Mouse (Mus musculus) midbrain, embryonic 14.5 days (tissue): ENCODE results near the gene Polr2c. TPM values are rescaled to one million over a fixed set of nuclear protein-coding genes. Genes with fewer than 3 reads are reported as not detected.

Experiments used
- ATAC-seq: fragments of 200-750 bp; cut with Nextera tagmentation; 2 replicates; pipeline ENCODE4 v1.8.0; 2017; ENCODE audit warnings: moderate number of reproducible peaks, moderate library complexity; ENCODE audit not compliant: low FRiP score, low TSS enrichment
- DNase-seq: peaks from one replicate; pipeline ENCODE4 v3.0.0-alpha.2; 2015
- H3K27ac ChIP-seq: fragments of 300-500 bp; sonication (generic); replicated peaks from 2 replicates; pipeline ENCODE4 v1.5.1; 2014; ENCODE audit warnings: mild to moderate bottlenecking, low read depth, low read length, moderate library complexity
- H3K27me3 ChIP-seq: fragments of 300-500 bp; sonication (generic); 2 replicates; pipeline ENCODE4 v1.6.1; 2014; ENCODE audit warnings: low read length, control low read depth, mixed read lengths; ENCODE audit not compliant: control insufficient read depth, insufficient read depth
- H3K36me3 ChIP-seq: fragments of 300-500 bp; sonication (generic); 2 replicates; pipeline ENCODE4 v1.6.1; 2014; ENCODE audit warnings: low read length, control low read depth; ENCODE audit not compliant: control insufficient read depth, insufficient read depth
- H3K4me1 ChIP-seq: fragments of 300-500 bp; sonication (generic); 2 replicates; pipeline ENCODE4 v1.6.1; 2014; ENCODE audit warnings: mild to moderate bottlenecking, antibody characterized with exemption, low read length, control low read depth; ENCODE audit not compliant: control insufficient read depth, insufficient read depth
- H3K4me2 ChIP-seq: fragments of 300-500 bp; sonication (generic); 2 replicates; pipeline ENCODE4 v1.6.1; 2014; ENCODE audit warnings: mild to moderate bottlenecking, low read length, moderate library complexity
- H3K4me3 ChIP-seq: fragments of 300-500 bp; sonication (generic); replicated peaks from 2 replicates; pipeline ENCODE4 v1.5.1; 2014; ENCODE audit warnings: low read depth, low read length
- H3K9ac ChIP-seq: fragments of 300-500 bp; sonication (generic); replicated peaks from 2 replicates; pipeline ENCODE4 v1.6.1; 2014; ENCODE audit warnings: mild to moderate bottlenecking, low read length, moderate library complexity
- H3K9me3 ChIP-seq: fragments of 300-500 bp; sonication (generic); 2 replicates; pipeline ENCODE4 v1.6.1; 2016; ENCODE audit warnings: low read length, control low read depth, mixed read lengths; ENCODE audit not compliant: control insufficient read depth
- WGBS: fragments of 180-500 bp; shearing (Covaris S2); extraction: QIAGEN DNeasy Blood & Tissue Kit; methylation state at CpG from one replicate; pipeline ENCODE4 v1.1.7; 2014; 5-methylcytosine and 5-hydroxymethylcytosine counted together
- polyA plus RNA-seq: library from polyadenylated mRNA; unstranded; fragments of >200 nt; fragmentation: Nextera tagmentation; extraction: Ambion mirVana; gene quantifications from 2 replicates; pipeline ENCODE4 v1.2.1, GENCODE M21; 2014

The Polr2c gene
- polyA plus RNA-seq, 1 experiment from 2014 or later: 117 TPM

- ATAC-seq: no peak
- Histone ChIP-seq H3K27me3 (no peaks in the 10 kb centered on the region), H3K4me2 (no peak overlapping the region), H3K4me1 (peaks cover 4% of the 10 kb centered on the region; the same call in 1 of the 2 replicates), H3K36me3 (no peaks in the 10 kb centered on the region), H3K4me3 (no peak overlapping the region), H3K27ac (no peak overlapping the region), H3K9me3 (no peaks in the 10 kb centered on the region), H3K9ac (no peak overlapping the region)
- 81% methylated on average over 4 of the region's 4 CpGs for WGBS
- no peak for DNase-seq
These were observed 23.5 kb downstream of the Polr2c start for GRCm38 (mm10) chr8:94880742-94881141.

DNA sequence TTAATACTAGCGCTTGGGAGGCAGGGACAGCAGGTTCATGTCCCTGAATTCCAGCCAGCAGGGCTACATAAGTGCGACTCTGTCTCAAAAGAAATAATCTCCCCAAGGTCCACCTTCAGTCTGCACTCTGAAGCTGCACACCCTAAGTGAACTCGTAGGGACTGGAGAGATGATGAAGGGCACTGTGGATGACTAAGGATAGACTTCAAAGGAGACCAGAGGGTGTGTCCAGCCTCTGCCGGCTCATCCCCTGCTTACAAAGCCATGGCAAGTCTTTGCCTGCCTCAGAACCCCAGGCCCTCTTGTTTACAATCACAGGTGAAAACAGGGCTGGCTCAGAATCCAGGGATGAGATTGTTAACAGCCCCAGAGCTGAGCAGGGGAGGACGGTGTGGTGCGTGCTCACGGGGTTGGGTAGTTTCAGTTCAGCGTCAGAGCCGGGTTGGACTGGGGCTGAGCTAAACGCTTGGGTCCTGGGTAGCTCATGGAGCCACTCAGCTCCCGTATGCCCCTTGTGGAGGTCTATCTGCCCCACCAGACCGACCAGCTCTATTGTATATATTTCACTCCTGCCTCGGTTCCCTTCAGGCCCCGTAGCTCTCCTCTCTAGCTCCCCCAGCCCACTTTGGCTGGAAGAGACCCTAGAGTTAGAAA lies 31.3 kb downstream of the Polr2c start:
- ATAC-seq (no peak), DNase-seq (no peak)
- Histone ChIP-seq H3K36me3 (no peaks in the 10 kb centered on the region), H3K4me1 (no peaks in the 10 kb centered on the region), H3K4me3 (no peak overlapping the region), H3K27me3 (no peaks in the 10 kb centered on the region), H3K27ac (no peak overlapping the region), H3K4me2 (no peak overlapping the region), H3K9ac (no peak overlapping the region), H3K9me3 (no peaks in the 10 kb centered on the region)
- WGBS: 35% methylated on average over 14 of the region's 14 CpGs

DNA sequence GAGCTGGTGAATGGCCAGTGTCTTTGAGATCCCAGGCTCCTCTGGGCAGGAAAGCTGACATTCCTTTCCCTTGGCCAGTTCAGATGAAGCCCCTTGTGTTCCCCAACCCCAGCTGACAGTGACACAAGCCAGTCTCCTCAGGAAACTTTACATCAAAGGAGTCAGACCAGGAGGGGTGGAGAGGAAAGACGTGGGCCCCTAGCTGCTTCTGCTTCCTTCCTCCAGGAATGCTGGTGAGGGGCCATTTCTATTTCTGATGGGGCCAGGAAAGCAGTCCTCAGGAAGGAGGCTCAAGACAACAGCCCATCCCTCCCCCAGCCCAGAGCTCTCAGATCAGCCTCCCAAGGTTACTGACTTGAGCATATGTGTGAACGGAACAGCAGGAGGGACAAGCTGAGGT lies 35.7 kb downstream of the Polr2c start:
- ATAC-seq: no peak
- 56% methylated on average over 2 of the region's 2 CpGs for WGBS

DNA sequence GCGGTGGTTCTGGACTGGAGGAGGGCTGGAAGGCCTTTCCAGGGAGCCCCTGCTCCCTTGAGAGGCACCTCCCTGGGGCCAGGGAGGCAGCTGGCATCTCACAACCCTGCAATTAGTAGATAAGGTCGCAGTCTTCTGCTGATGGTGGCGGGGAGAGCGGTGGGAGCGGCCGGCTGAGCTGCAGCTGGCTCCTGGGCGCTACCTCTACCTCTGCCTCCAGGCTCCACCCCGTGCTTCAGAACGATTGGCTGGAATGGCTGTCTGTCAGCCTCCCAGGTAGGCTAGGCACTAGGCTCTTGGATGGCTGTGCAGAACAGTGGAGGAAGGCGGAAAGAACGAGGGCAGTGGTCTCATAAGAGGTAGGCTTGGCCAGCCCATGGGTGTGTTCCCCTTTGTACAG lies 42.0 kb downstream of the Polr2c start:
- Histone ChIP-seq H3K4me1 (no peaks in the 10 kb centered on the region), H3K4me3 (no peak overlapping the region), H3K9ac (no peak overlapping the region), H3K36me3 (no peaks in the 10 kb centered on the region), H3K9me3 (no peaks in the 10 kb centered on the region), H3K4me2 (no peak overlapping the region), H3K27ac (no peak overlapping the region), H3K27me3 (no peaks in the 10 kb centered on the region)
- WGBS: 19% methylated on average over 11 of the region's 11 CpGs
- DNase-seq (peak; percentile 45), ATAC-seq (no peak)

More for the DNA sequence above, 35.7 kb downstream of the Polr2c start:
- no peak for DNase-seq
- Histone ChIP-seq H3K9ac (no peak overlapping the region), H3K4me1 (no peaks in the 10 kb centered on the region), H3K27me3 (no peaks in the 10 kb centered on the region), H3K36me3 (no peaks in the 10 kb centered on the region), H3K9me3 (no peaks in the 10 kb centered on the region), H3K4me2 (no peak overlapping the region), H3K4me3 (no peak overlapping the region), H3K27ac (no peak overlapping the region)

DNA sequence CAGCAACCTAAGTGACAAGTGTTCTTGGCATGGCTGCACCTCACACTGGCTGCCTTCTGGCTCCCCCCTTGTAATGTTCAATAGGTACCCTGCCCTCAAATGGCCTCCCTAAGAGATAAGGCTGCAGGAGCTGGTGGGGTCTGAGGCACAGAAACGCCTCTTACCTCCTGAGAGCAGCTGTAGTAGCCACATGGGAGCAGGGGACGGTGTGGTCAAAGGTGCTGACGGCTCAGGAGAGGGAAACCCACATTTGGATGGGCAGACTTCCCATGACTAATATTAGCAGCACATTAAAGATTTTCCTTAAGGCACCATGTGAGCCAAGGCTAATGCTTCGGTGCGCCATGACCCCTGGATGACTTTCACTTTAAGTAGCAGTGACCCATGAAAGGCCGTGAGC lies 43.4 kb downstream of the Polr2c start:
- DNase-seq: no peak
- Histone ChIP-seq H3K27ac (no peak overlapping the region), H3K4me3 (no peak overlapping the region), H3K9me3 (no peaks in the 10 kb centered on the region), H3K4me1 (no peaks in the 10 kb centered on the region), H3K9ac (no peak overlapping the region), H3K36me3 (no peaks in the 10 kb centered on the region), H3K4me2 (no peak overlapping the region), H3K27me3 (no peaks in the 10 kb centered on the region)
- ATAC-seq: no peak
- 13% methylated on average over 6 of the region's 6 CpGs for WGBS

- DNase-seq: no peak
- Histone ChIP-seq H3K4me2 (no peak overlapping the region), H3K9ac (no peak overlapping the region), H3K36me3 (no peaks in the 10 kb centered on the region), H3K4me1 (no peaks in the 10 kb centered on the region), H3K4me3 (no peak overlapping the region), H3K27me3 (no peaks in the 10 kb centered on the region), H3K27ac (no peak overlapping the region), H3K9me3 (no peaks in the 10 kb centered on the region)
- 25% methylated on average over 5 of the region's 5 CpGs for WGBS
- ATAC-seq: no peak
These were observed 43.8 kb downstream of the Polr2c start for GRCm38 (mm10) chr8:94901031-94901430.

DNA sequence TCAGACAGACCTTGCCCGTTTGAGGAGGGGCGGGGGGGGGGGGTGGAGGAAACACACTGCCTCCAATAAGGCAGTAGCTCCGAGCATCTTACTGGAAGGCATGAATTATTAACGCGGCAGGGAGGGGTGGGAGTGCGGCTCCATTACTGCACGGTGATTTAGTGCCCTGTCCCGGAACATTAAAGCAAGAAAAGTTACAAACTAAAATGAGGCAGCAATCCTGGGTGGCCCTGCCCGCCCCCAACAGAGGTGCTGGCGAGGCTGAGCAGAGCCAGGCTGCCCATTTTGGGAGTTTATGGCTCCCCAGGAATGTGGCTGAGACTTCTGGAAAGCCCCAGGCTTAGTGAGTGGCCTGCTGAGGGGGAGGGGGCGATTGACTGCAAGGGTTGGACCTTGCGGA lies 46.5 kb downstream of the Polr2c start:
- 59% methylated on average over 12 of the region's 12 CpGs for WGBS

DNA sequence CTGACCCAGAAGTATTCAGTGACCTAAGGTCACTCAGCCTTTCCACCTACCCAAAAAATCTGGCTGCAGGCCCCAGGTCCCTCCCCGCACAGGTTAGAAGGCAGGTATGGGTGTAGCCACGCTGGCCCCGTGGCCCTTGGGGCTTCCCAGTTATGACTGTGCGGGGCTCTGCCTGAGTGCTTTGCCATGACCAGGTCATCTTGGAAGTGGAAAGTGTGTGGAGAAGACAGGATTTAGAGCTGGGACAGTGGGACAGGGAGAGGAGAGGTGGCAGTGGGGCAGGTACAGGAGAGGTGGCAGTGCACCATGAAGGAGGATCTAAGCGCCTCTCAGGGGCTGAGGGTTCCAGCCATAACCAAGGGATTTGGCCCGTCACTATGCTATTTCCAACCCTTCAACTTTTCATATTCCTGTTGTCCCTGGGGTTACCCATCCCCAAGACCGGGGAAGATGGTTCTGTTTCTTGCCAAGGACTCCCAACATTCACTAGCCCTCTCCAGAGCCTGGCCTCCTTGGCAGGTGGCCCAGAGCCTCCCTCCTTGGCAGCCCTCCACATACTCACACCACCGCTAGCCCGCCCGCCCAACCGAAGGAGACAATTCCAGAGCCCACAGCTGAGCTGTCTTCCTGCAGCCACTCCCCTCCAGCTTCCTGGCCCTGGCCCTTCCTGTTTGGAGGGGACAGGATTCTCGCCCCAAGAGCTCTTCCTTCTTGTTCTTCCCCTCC lies 47.4 kb downstream of the Polr2c start:
- Histone ChIP-seq H3K36me3 (no peaks in the 10 kb centered on the region), H3K9ac (no peak overlapping the region), H3K27ac (no peak overlapping the region)

More for the DNA sequence above, 46.5 kb downstream of the Polr2c start:
- Histone ChIP-seq H3K27ac (no peak overlapping the region), H3K4me1 (no peaks in the 10 kb centered on the region), H3K36me3 (no peaks in the 10 kb centered on the region), H3K27me3 (no peaks in the 10 kb centered on the region), H3K4me3 (no peak overlapping the region), H3K9me3 (no peaks in the 10 kb centered on the region), H3K4me2 (no peak overlapping the region), H3K9ac (no peak overlapping the region)
- ATAC-seq: no peak
- DNase-seq: no peak

More for the DNA sequence above, 47.4 kb downstream of the Polr2c start:
- no peaks in the 10 kb centered on the region for H3K27me3 ChIP-seq
- no peak overlapping the region for H3K4me3 ChIP-seq
- DNase-seq (peak; percentile 69), ATAC-seq (peak; percentile 36; the same call in 1 of the 2 replicates)
- H3K4me2 ChIP-seq: no peak overlapping the region
- WGBS: 75% methylated on average over 12 of the region's 12 CpGs
- no peaks in the 10 kb centered on the region for H3K9me3 ChIP-seq
- no peaks in the 10 kb centered on the region for H3K4me1 ChIP-seq
